Mouse (Mus musculus) E14TG2a.4 (cell line): ENCODE data around the gene Nrp1.
A peak's percentile ranks its signal among the peaks of the same experiment; 100 is the strongest.

Experiments used
- H3K27me3 ChIP-seq: 2 replicates; pipeline ENCODE4 v1.6.1; 2014; ENCODE audit warnings: low read length, control low read depth; ENCODE audit not compliant: insufficient read depth
- H3K36me3 ChIP-seq: 2 replicates; pipeline ENCODE4 v1.6.1; 2014; ENCODE audit warnings: low read length, control low read depth; ENCODE audit not compliant: insufficient read depth
- H3K4me1 ChIP-seq: replicated peaks from 2 replicates; pipeline ENCODE4 v1.6.1; 2014; ENCODE audit warnings: low read depth, low read length, control low read depth
- H3K4me3 ChIP-seq: replicated peaks from 2 replicates; pipeline ENCODE4 v1.5.1; 2014; ENCODE audit warnings: mild to moderate bottlenecking, low read length
- H3K9me3 ChIP-seq: 2 replicates; pipeline ENCODE4 v1.6.1; 2014; ENCODE audit warnings: low read length, control low read depth
- CTCF ChIP-seq: conservative IDR thresholded peaks from 2 replicates; pipeline ENCODE4 v1.5.1; 2014; ENCODE audit warnings: low read length
- NANOG ChIP-seq: IDR thresholded peaks from 2 replicates; pipeline ENCODE4 v1.6.1; 2014; ENCODE audit warnings: borderline replicate concordance, low read length, mixed read lengths
- POU5F1 ChIP-seq: IDR thresholded peaks from 2 replicates; pipeline ENCODE4 v1.6.1; 2014; ENCODE audit warnings: low read length, borderline replicate concordance

Nrp1 gene

GRCm38 (mm10) chr8:128358406-128358755 is at the start of gene Nrp1:
Gene Nrp1 (plus strand): TSS chr8:128358604.
- Histone ChIP-seq H3K4me3 (peak within 1 kb of the TSS; percentile 81), H3K4me1 (peaks cover 31% of the 10 kb centered on the region), H3K9me3 (no peaks in the 10 kb centered on the region), H3K36me3 (no peaks in the 10 kb centered on the region), H3K27me3 (peaks cover 72% of the 10 kb centered on the region)
- TF ChIP-seq CTCF, result no peak
- TF ChIP-seq NANOG, result no peak
- TF ChIP-seq POU5F1, result no peak

DNA sequence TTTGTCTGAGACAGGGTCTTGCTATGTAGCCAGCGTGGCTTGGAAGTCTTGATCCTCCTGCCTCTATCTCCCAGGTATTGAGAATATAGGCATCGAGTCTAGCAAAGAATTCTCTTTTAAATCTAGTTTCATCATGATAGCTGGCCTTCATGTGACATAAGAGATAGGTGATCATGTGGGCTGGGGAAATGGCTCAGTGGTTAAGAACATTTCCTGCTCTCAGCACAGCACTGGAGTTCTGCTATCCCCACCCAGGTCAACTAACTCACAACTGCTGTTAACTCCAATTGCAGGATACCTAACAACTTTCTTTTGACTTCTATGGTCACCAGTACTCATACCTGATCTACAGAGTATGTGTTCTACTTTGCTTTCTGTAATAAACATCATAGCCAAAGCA is 37.6 kb upstream of the Nrp1 start:
- Histone ChIP-seq H3K4me1 (no peaks in the 10 kb centered on the region), H3K4me3 (no peak overlapping the region), H3K27me3 (no peaks in the 10 kb centered on the region), H3K9me3 (no peaks in the 10 kb centered on the region), H3K36me3 (no peaks in the 10 kb centered on the region)
- TF ChIP-seq NANOG (no peak), POU5F1 (no peak), CTCF (no peak)

DNA sequence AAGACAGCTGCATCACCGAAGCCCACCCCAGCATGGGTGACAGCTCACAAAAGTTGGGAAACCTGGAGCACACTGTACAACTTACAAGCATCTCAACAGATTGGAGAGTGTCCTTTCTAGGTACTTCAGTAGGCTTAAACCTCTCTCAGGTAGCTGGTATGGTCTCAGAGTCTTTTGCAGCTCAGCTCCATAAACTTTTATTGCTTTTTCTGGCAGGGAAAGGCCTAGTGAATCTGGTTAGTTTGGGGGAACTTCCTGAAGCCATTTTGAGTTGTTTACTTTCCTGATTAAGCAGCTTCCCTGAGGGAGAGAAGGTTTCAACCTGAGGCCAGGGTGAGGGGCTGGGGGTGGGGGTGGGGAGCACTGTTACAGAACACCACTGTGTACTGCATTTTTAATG is 31.1 kb upstream of the Nrp1 start:
- H3K36me3 ChIP-seq, result no peaks in the 10 kb centered on the region
- H3K27me3 ChIP-seq, result no peaks in the 10 kb centered on the region
- no peak for TF ChIP-seq POU5F1
- no peak for TF ChIP-seq NANOG
- TF ChIP-seq CTCF, result no peak
- no peak overlapping the region for H3K4me3 ChIP-seq
- H3K9me3 ChIP-seq, result no peaks in the 10 kb centered on the region
- H3K4me1 ChIP-seq, result no peaks in the 10 kb centered on the region

GRCm38 (mm10) chr8:128327922-128328321 is 30.5 kb upstream of the Nrp1 start:
- no peaks in the 10 kb centered on the region for H3K27me3 ChIP-seq
- no peaks in the 10 kb centered on the region for H3K36me3 ChIP-seq
- H3K4me1 ChIP-seq, result no peaks in the 10 kb centered on the region
- H3K9me3 ChIP-seq, result no peaks in the 10 kb centered on the region
- H3K4me3 ChIP-seq, result no peak overlapping the region
- no peak for TF ChIP-seq POU5F1
- TF ChIP-seq NANOG, result no peak
- no peak for TF ChIP-seq CTCF

DNA sequence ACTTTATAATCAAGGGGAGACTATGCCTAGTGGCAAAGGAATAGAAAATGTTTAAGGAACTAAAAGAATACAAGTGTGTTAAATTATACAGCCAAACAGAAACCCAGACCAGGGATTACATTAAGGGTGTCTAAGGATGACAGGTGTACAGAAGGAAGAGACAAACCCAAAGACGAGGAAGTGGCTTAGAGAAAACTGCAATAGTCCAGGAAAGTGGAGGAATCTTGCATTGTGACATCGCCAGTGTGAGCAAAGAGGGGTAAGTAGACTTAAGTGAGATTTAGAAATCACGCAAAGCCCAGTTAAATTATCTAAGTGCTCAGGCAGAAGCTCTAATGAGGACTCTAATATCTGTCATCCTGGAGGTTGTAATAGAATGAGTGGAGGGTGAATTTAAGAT is 28.9 kb upstream of the Nrp1 start:
- Histone ChIP-seq H3K4me3 (no peak overlapping the region), H3K27me3 (no peaks in the 10 kb centered on the region), H3K9me3 (no peaks in the 10 kb centered on the region), H3K4me1 (no peaks in the 10 kb centered on the region), H3K36me3 (no peaks in the 10 kb centered on the region)
- no peak for TF ChIP-seq NANOG
- no peak for TF ChIP-seq CTCF
- no peak for TF ChIP-seq POU5F1

- Histone ChIP-seq H3K9me3 (peaks cover 18% of the 10 kb centered on the region), H3K27me3 (no peaks in the 10 kb centered on the region), H3K4me1 (no peaks in the 10 kb centered on the region), H3K36me3 (no peaks in the 10 kb centered on the region), H3K4me3 (no peak overlapping the region)
- TF ChIP-seq POU5F1 (no peak), CTCF (no peak), NANOG (no peak)
Measured at GRCm38 (mm10) chr8:128335976-128336375, 22.4 kb upstream of the Nrp1 start.

DNA sequence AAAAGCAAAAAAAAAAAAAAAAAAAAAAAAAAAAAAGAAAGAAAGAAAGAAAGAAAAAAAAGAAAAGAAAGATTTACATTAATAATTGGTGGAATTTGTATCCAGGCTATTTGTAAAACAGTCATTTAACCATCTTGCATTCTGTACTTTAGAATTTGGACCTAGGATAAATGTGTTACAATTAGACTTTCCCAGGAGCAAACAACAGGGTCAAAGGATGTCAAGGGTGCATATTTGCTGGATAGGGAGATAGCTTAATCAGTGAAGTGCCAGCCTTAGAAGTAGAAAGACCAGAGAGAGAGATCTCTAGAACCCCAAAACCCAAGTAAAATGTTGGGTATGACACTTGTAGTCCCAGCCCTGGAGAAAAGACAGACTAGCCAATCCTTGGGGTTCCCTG is 19.5 kb upstream of the Nrp1 start:
- no peak for TF ChIP-seq NANOG
- TF ChIP-seq CTCF, result no peak
- TF ChIP-seq POU5F1, result no peak
- Histone ChIP-seq H3K4me3 (no peak overlapping the region), H3K27me3 (no peaks in the 10 kb centered on the region), H3K36me3 (no peaks in the 10 kb centered on the region), H3K9me3 (peaks cover 18% of the 10 kb centered on the region), H3K4me1 (no peaks in the 10 kb centered on the region)

DNA sequence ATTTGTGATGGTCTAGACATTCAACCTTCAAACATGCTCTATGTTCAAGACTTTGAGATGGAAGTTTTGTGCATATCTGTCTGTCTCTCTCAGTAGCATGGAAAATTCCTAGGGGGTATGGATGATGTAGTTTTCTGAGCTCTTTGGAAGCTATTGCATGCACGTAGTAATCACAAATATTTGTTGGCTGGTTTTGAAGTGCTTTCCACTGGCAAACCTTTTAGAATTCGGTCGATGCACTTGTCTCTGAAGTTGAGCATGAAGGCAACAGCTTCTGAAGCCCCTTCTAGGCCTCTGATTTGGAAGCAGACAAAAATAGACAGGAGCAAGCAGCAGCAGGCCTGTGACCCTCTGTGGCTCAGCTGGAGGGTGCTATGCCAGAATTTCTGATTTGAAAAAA is 18.9 kb upstream of the Nrp1 start:
- H3K27me3 ChIP-seq, result no peaks in the 10 kb centered on the region
- TF ChIP-seq POU5F1 (no peak), CTCF (no peak), NANOG (no peak)
- no peaks in the 10 kb centered on the region for H3K4me1 ChIP-seq
- peaks cover 18% of the 10 kb centered on the region for H3K9me3 ChIP-seq
- no peaks in the 10 kb centered on the region for H3K36me3 ChIP-seq
- H3K4me3 ChIP-seq, result no peak overlapping the region

DNA sequence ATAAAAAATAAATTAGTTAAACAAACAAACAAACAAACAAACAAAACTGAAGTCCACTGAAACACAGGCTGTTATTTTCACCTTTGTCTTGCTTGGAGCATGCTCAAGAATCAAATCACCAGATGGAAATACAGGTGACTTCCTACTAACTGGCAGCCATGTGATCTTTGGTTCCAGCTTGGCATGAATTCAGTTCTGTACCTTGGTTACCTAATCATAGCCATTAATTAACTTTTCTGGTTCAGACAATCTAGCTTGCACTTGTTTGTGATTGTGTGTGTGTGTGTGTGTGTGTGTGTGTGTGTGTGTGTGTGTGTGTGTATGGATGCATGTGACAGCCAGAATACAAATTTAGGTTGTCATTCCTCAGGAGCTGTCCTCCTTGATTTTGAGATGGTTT is 8.0 kb upstream of the Nrp1 start:
- Histone ChIP-seq H3K36me3 (no peaks in the 10 kb centered on the region), H3K4me3 (no peak overlapping the region), H3K9me3 (no peaks in the 10 kb centered on the region), H3K27me3 (no peaks in the 10 kb centered on the region), H3K4me1 (no peaks in the 10 kb centered on the region)
- no peak for TF ChIP-seq NANOG
- TF ChIP-seq POU5F1, result no peak
- TF ChIP-seq CTCF, result no peak
